Mouse (Mus musculus) olfactory bulb, adult 2 months (tissue): ENCODE results near the gene Mbnl2. TPM values are rescaled to one million over a fixed set of nuclear protein-coding genes. Genes with fewer than 3 reads are reported as not detected.
A peak's percentile ranks its signal among the peaks of the same experiment; 100 is the strongest.

ENCODE experiments used
- H3K27ac ChIP-seq: fragments of 200-500 bp; 2 replicates; pipeline ENCODE4 v1.5.1; 2012; ENCODE audit warnings: low read depth, low read length; ENCODE audit not compliant: insufficient read depth
- H3K4me1 ChIP-seq: fragments of 200-500 bp; 2 replicates; pipeline ENCODE4 v1.6.1; 2012; ENCODE audit warnings: low read length; ENCODE audit not compliant: control insufficient read depth, insufficient read depth
- H3K4me3 ChIP-seq: fragments of 200-500 bp; 2 replicates; pipeline ENCODE4 v1.5.1; 2012; ENCODE audit warnings: mild to moderate bottlenecking, low read depth, low read length, moderate library complexity; ENCODE audit not compliant: insufficient read depth
- CTCF ChIP-seq: fragments of 200-500 bp; IDR thresholded peaks from 2 replicates; pipeline ENCODE4 v1.5.1; 2012; ENCODE audit warnings: low read depth, mild to moderate bottlenecking, low read length, moderate library complexity; ENCODE audit not compliant: insufficient read depth
- POLR2A ChIP-seq: fragments of 200-500 bp; IDR thresholded peaks from 2 replicates; pipeline ENCODE4 v1.6.1; 2012; ENCODE audit warnings: mild to moderate bottlenecking, low read depth, low read length, moderate library complexity; ENCODE audit not compliant: insufficient read depth
- WGBS: fragments of 180-500 bp; shearing (Covaris S2); methylation state at CpG from one replicate; pipeline ENCODE4 v1.1.7; 2018; 5-methylcytosine and 5-hydroxymethylcytosine counted together
- polyA plus RNA-seq: library from polyadenylated mRNA; stranded (reverse); fragments of >200 nt; gene quantifications from 2 replicates; pipeline ENCODE4 v1.2.4, GENCODE M21; 2012; ENCODE audit warnings: low replicate concordance; ENCODE audit not compliant: missing spikeins, insufficient read depth, insufficient read length

The Mbnl2 gene
- polyA plus RNA-seq, 1 experiment, result 206 TPM

DNA sequence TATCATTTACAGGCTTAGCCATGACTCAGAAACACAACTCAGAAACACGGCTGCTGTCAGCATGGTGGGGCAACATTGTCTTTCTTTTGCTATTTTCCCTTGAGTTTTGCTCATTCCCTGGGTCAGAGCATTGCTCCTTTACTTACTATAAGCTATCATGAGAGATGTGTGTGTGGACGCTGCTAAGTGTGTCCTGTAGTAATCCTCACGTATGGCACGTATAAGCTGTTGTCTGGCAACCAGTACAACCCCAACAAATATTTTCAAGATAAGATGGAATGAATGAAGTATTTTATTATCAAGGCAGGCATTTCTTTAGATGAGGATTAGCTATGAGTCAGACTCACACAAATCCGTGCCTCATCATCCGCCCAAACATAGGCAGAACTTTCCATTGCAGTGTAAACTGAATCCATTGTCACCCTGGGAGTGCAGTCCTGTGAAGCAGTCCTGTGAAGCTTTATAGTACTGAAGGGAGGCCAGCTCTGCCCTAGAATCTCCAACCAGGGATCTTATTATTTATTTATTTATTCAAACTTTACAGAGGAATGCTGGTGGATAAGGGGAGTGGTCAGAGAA, 17.2 kb downstream of the Mbnl2 start:
- no peak overlapping the region for H3K4me3 ChIP-seq
- 49% methylated on average over 6 of the region's 6 CpGs for WGBS
- peak overlapping the region; percentile 29; the same call in 1 of the 2 replicates for H3K27ac ChIP-seq
- peaks cover 43% of the 10 kb centered on the region for H3K4me1 ChIP-seq
- TF ChIP-seq POLR2A, result no peak
- TF ChIP-seq CTCF, result no peak

DNA sequence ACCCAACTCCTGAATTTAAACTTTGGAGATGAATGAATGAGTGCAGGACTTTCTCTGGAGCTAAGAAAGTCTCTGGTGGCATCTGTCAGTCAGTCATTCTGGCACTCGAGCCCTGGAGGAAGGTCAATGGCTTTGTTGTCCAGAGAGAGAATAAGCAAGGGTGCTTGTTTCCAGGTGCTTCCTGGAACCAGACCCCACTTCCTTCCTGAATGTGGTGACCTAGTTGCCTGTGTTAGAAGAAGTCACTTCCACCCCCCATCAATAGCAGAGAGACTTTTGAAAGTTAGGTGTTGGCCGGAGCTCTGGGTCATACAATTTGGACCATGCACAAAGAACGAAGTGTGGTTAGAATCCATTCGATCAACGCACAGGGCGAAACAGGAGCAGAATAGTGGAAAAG, 19.0 kb downstream of the Mbnl2 start:
- Histone ChIP-seq H3K4me3 (no peak overlapping the region), H3K4me1 (peaks cover 31% of the 10 kb centered on the region), H3K27ac (no peak overlapping the region)
- 76% methylated on average over 6 of the region's 6 CpGs for WGBS
- no peak for TF ChIP-seq POLR2A
- no peak for TF ChIP-seq CTCF

- H3K27ac ChIP-seq, result peak overlapping the region; percentile 48
- TF ChIP-seq CTCF (no peak), POLR2A (no peak)
- no peak overlapping the region for H3K4me3 ChIP-seq
- H3K4me1 ChIP-seq, result peaks cover 29% of the 10 kb centered on the region
- WGBS, result 79% methylated on average over 13 of the region's 13 CpGs
Observed at GRCm38 (mm10) chr14:120295355-120296220, 20.1 kb downstream of the Mbnl2 start.

DNA sequence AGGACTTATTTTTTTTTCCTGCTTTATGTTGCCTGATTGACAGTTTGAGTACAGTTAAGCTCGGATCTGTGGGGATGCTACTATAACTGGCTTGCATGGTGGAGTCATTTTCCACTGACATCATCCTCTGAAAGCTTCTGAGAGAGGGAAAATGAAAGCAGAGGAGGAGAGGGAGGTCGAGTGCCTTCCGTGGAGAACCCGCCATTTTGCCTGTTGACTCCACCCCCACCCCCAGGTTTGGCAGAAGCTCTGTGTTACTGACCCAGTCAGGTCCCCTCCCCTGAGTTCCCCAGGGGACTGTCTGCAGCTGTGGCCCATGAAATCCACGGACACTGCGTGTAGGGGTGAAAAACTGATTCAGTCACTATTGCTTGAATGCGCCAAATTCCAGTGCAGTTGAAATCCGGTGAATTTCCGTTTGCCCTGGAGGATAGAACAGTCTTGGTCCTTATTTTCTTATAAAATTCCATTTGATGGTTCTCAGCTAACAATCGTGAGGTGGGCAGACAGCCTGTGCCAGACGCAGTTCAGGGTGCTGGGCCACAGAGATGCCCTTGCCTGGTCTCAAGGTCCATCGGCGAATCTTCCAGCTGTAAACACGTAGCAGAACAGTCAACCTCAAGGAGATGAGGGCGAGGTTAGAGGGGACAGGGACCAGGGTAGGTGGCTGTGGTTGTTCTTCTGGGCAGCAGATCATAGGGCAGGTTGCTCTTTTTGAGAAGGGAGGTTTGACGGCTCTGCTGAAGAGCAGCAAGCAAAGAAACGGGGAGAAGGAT, 20.9 kb downstream of the Mbnl2 start:
- Histone ChIP-seq H3K4me1 (peaks cover 24% of the 10 kb centered on the region), H3K27ac (peak overlapping the region; percentile 77), H3K4me3 (no peak overlapping the region)
- 66% methylated on average over 17 of the region's 17 CpGs for WGBS
- TF ChIP-seq POLR2A, result no peak

GRCm38 (mm10) chr14:120297137-120297749, 21.8 kb downstream of the Mbnl2 start:
- no peak overlapping the region; the same call in 1 of the 2 replicates for H3K4me3 ChIP-seq
- H3K4me1 ChIP-seq, result peaks cover 20% of the 10 kb centered on the region
- peak overlapping the region; percentile 77 for H3K27ac ChIP-seq
- TF ChIP-seq POLR2A (no peak), CTCF (no peak)
- 32% methylated on average over 16 of the region's 16 CpGs for WGBS

- Histone ChIP-seq H3K27ac (no peak overlapping the region), H3K4me3 (no peak overlapping the region), H3K4me1 (peaks cover 20% of the 10 kb centered on the region)
- TF ChIP-seq CTCF (no peak), POLR2A (no peak)
- 60% methylated on average over 6 of the region's 6 CpGs for WGBS
Observed at GRCm38 (mm10) chr14:120297833-120298232, 22.4 kb downstream of the Mbnl2 start.

GRCm38 (mm10) chr14:120298439-120298838, 23.0 kb downstream of the Mbnl2 start:
- Histone ChIP-seq H3K4me1 (peaks cover 25% of the 10 kb centered on the region), H3K4me3 (no peak overlapping the region), H3K27ac (peak overlapping the region; percentile 60; the same call in 1 of the 2 replicates)
- WGBS, result 59% methylated on average over 5 of the region's 5 CpGs
- TF ChIP-seq POLR2A (no peak), CTCF (no peak)

DNA sequence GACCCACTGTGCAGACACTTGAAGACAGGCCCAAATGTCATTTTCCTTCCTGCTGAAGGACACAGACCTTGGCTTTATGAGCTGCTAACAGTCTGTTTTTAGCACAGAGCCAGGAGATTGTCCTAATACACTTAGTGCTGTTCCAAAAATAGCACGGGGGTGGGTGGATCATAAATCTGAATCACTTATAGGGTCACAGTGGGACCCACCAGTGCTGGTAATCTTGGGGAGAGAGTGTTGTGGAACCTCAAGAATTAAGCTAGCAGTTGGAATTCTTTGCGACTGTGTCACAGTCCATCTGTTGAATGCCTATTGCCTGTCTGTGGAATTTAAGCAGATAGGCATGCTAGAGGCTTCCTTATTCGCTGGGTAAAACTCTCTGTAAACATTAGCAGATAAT, 24.2 kb downstream of the Mbnl2 start:
- peaks cover 23% of the 10 kb centered on the region for H3K4me1 ChIP-seq
- H3K27ac ChIP-seq, result no peak overlapping the region
- no peak overlapping the region for H3K4me3 ChIP-seq
- TF ChIP-seq POLR2A (no peak), CTCF (no peak)
- 42% methylated on average over 3 of the region's 3 CpGs for WGBS
